Mouse (Mus musculus) liver, adult 2 months (tissue): ENCODE measurements at regions not wholly inside any gene's neighbourhood (a gene's known extent, or its start where the extent isn't known, plus 50 kb on each side); places are given as distances from the start of the nearest gene placed in this dataset.

Experiments used
- CTCF ChIP-seq: fragments of 200-500 bp; IDR thresholded peaks from 2 replicates; pipeline ENCODE4 v1.5.1; 2011; ENCODE audit warnings: low read depth, low read length, control low read depth
- POLR2A ChIP-seq: fragments of 200-500 bp; IDR thresholded peaks from 2 replicates; pipeline ENCODE4 v1.6.1; 2011; ENCODE audit warnings: low read length, control low read depth; ENCODE audit not compliant: insufficient read depth; ENCODE audit errors: extremely low read depth

DNA sequence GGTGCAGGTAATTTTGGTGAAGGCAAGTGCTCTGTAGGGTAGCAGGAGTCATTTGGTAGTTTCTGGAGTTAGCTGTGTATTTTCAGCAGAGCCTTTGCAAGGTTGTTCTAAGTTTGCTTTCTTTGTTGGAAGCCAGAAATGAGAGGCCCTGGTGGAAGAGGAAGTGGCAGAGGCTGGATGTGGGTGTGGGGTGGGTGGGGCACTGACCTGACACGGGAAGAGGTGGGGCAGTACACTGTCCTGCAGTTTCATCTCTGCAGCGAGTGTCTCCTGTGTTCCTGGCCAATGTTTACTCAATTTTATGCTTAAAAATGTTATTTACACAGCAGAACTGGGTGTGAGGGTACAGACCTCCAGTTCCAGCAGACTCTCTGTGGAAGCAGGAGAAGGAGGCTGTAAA lies 94.3 kb upstream of the Selenop start:
- TF ChIP-seq CTCF, result no peak
- TF ChIP-seq POLR2A, result no peak
